Mouse (Mus musculus): Measurements from ENCODE around the gene Tlr13.

DNA sequence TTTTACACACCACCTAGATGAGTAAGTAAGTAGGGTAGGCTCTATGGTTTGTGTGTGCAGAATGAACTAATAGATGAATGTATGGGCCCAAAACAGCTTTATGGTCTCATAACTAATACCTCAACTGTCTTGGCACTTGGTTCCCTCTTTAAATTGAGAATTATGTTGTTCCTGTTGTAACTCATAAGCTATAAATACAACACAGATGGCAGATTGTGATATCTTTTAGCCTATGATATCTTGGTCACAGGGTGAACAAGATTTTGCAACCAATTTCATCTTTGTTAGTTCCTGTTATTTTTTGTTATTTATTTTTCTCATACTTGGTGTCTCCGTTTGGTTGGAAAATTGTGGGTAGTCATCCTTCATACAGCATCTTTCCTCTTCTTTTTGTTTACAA lies 5.2 kb downstream of the Tlr13 start:
- TF ChIP-seq POLR2A (IDR thresholded peaks at IDR 0.05; ENCODE audit: borderline replicate concordance, control insufficient read depth, low read depth, low read length) (no peak), CTCF (IDR thresholded peaks at IDR 0.05; ENCODE audit: control insufficient read depth, insufficient read depth, low read length) (no peak)
